Mouse (Mus musculus) thymus, postnatal 36 days (tissue): Measurements from ENCODE around the gene Snx17.
A peak's percentile ranks its signal among the peaks of the same experiment; 100 is the strongest.
"Not testable (repeated sequence)": the region's sequence is repeated elsewhere in the genome, so short reads cannot be mapped to it uniquely, and the experiment has no call there.

Source experiments
- DNase-seq, 2 experiments: peaks; one replicate each; pipeline ENCODE4 v3.0.0; 2022; ENCODE audit warnings: mixed read lengths in 2 of 2

The Snx17 gene

GRCm38 (mm10) chr5:31197072-31197471, 4.0 kb downstream of the Snx17 start:
- DNase-seq: no peak

- DNase-seq: peak in 1 of 2 experiments; percentile 7
Measured at GRCm38 (mm10) chr5:31198170-31198569, 5.1 kb downstream of the Snx17 start.

GRCm38 (mm10) chr5:31198616-31199320, 5.7 kb downstream of the Snx17 start:
- no peak for DNase-seq

- DNase-seq: peak in 1 of 2 experiments; percentile 14
Measured at GRCm38 (mm10) chr5:31199321-31199892, 6.4 kb downstream of the Snx17 start.

GRCm38 (mm10) chr5:31199893-31200292, 6.9 kb downstream of the Snx17 start:
- DNase-seq: peak; percentile 25 to 39

GRCm38 (mm10) chr5:31200327-31200768, 7.3 kb downstream of the Snx17 start:
- peak in 1 of 2 experiments; percentile 41 for DNase-seq

- DNase-seq: no peak
Measured at GRCm38 (mm10) chr5:31201042-31201741, 8.2 kb downstream of the Snx17 start.

GRCm38 (mm10) chr5:31201742-31202590, 8.9 kb downstream of the Snx17 start, which contains the start of gene Zfp513:
Gene Zfp513, minus strand, starts transcription at chr5:31202303.
- peak; percentile 90 to 96 for DNase-seq

GRCm38 (mm10) chr5:31202933-31203332, 9.9 kb downstream of the Snx17 start:
- DNase-seq: peak in 1 of 2 experiments; percentile 21

GRCm38 (mm10) chr5:31203866-31204265, 10.8 kb downstream of the Snx17 start:
- no peak for DNase-seq

GRCm38 (mm10) chr5:31204421-31204820, 11.4 kb downstream of the Snx17 start:
- DNase-seq: no peak

GRCm38 (mm10) chr5:31216554-31216953, 23.5 kb downstream of the Snx17 start:
- DNase-seq: not testable (repeated sequence)

- DNase-seq: peak in 1 of 2 experiments; percentile 20
Measured at GRCm38 (mm10) chr5:31218294-31218693, 25.3 kb downstream of the Snx17 start.

- no peak for DNase-seq
Measured at GRCm38 (mm10) chr5:31219070-31219469, 26.0 kb downstream of the Snx17 start.

- DNase-seq: no peak
Measured at GRCm38 (mm10) chr5:31219474-31219873, 26.4 kb downstream of the Snx17 start.

GRCm38 (mm10) chr5:31219911-31220447, 27.0 kb downstream of the Snx17 start:
- DNase-seq: no peak

GRCm38 (mm10) chr5:31220448-31221303, 27.6 kb downstream of the Snx17 start, which contains the start of gene Ppm1g:
Gene Ppm1g, minus strand, starts transcription at chr5:31220687.
- DNase-seq: peak; percentile 97 to 98

- peak; percentile 24 to 48 for DNase-seq
Measured at GRCm38 (mm10) chr5:31221304-31221945, 28.4 kb downstream of the Snx17 start.

- no peak for DNase-seq
Measured at GRCm38 (mm10) chr5:31222696-31223095, 29.7 kb downstream of the Snx17 start.

- no peak for DNase-seq
Measured at GRCm38 (mm10) chr5:31226641-31227040, 33.6 kb downstream of the Snx17 start.
